Mouse (Mus musculus) gastrocnemius, postnatal 4 days (tissue): Measurements from ENCODE around the gene Man2c1. TPM values are rescaled to one million over a fixed set of nuclear protein-coding genes. Genes with fewer than 3 reads are reported as not detected.

ENCODE experiments used
- DNase-seq, 2 experiments: peaks; one replicate each; pipeline ENCODE4 v3.0.0; 2021 to 2022; ENCODE audit warnings: low spot score in 2 of 2, mixed read lengths in 2 of 2
- total RNA-seq, 2 experiments: library from RNA; stranded (reverse); gene quantifications; 2 replicates each; pipeline ENCODE4 v1.2.3; 2021

Gene Man2c1
- total RNA-seq, 2 experiments from 2014 or later, result 67.1 to 81.6 TPM

GRCm38 (mm10) chr9:57156823-57157222, 26.3 kb downstream of the Man2c1 start:
- no peak for DNase-seq

GRCm38 (mm10) chr9:57157499-57157898, 27.0 kb downstream of the Man2c1 start:
- DNase-seq, result no peak

GRCm38 (mm10) chr9:57158013-57158470, 27.6 kb downstream of the Man2c1 start, which contains the start of gene Commd4:
Commd4 (minus strand) TSS chr9:57158331.
- DNase-seq, result peak; percentile 86 to 97

- no peak for DNase-seq
Measured at GRCm38 (mm10) chr9:57158506-57158905, 28.0 kb downstream of the Man2c1 start.

GRCm38 (mm10) chr9:57162496-57162895, 32.0 kb downstream of the Man2c1 start:
- DNase-seq, result no peak

- DNase-seq, result no peak
Measured at GRCm38 (mm10) chr9:57163137-57163536, 32.6 kb downstream of the Man2c1 start.

GRCm38 (mm10) chr9:57166173-57166572, 35.7 kb downstream of the Man2c1 start:
- no peak for DNase-seq

GRCm38 (mm10) chr9:57168411-57168810, 37.9 kb downstream of the Man2c1 start:
- DNase-seq, result no peak

Other genes with a start within 250 kb of the Man2c1 start
- gene Snx33, start 202.3 kb upstream of the Man2c1 start, total RNA-seq, result 10 to 100 TPM; 10.4 to 11.2 TPM
- gene Imp3, start 193.2 kb upstream of the Man2c1 start, total RNA-seq, result 10 to 100 TPM; 50.3 to 53.7 TPM
- 1 to 10 TPM; 8.0 to 8.6 TPM for gene Snupn, start 179.8 kb upstream of the Man2c1 start, total RNA-seq
- 10 to 100 TPM; 21.8 to 22.2 TPM for gene Ptpn9, start 135.8 kb upstream of the Man2c1 start, total RNA-seq
- gene Sin3a, start 58.6 kb upstream of the Man2c1 start, total RNA-seq, result 10 to 100 TPM; 37.6 to 39.4 TPM
- gene Neil1, start 17.6 kb downstream of the Man2c1 start, total RNA-seq, result 1 to 10 TPM; 3.7 to 4.5 TPM
- gene Commd4, start 27.6 kb downstream of the Man2c1 start, total RNA-seq, result 10 to 100 TPM; 38.8 to 40.9 TPM
- not detected for gene Trcg1, start 105.9 kb downstream of the Man2c1 start, total RNA-seq
- gene 1700017B05Rik, start 131.9 kb downstream of the Man2c1 start, total RNA-seq, result 10 to 100 TPM; 12.7 to 14.8 TPM